Mouse (Mus musculus) heart, postnatal 10 days (tissue): ENCODE measurements around the gene Tnfrsf11a. TPM values are rescaled to one million over a fixed set of nuclear protein-coding genes. Genes with fewer than 3 reads are reported as not detected.
"Not testable (repeated sequence)": the region's sequence is repeated elsewhere in the genome, so short reads cannot be mapped to it uniquely, and the experiment has no call there.

Source experiments
- DNase-seq, 2 experiments: peaks; one replicate each; pipeline ENCODE4 v3.0.0; 2021
- intact Hi-C: fragments of 180-260 bp; cut with DNase I; formaldehyde crosslinking; loops from one replicate; pipeline ENCODE4 v1.15.1; 2025
- total RNA-seq, 2 experiments: library from RNA; stranded (reverse); gene quantifications; 2 replicates each; pipeline ENCODE4 v1.2.3; 2021

Tnfrsf11a gene
- 1 to 10 TPM; 1.9 to 2.1 TPM for total RNA-seq

DNA sequence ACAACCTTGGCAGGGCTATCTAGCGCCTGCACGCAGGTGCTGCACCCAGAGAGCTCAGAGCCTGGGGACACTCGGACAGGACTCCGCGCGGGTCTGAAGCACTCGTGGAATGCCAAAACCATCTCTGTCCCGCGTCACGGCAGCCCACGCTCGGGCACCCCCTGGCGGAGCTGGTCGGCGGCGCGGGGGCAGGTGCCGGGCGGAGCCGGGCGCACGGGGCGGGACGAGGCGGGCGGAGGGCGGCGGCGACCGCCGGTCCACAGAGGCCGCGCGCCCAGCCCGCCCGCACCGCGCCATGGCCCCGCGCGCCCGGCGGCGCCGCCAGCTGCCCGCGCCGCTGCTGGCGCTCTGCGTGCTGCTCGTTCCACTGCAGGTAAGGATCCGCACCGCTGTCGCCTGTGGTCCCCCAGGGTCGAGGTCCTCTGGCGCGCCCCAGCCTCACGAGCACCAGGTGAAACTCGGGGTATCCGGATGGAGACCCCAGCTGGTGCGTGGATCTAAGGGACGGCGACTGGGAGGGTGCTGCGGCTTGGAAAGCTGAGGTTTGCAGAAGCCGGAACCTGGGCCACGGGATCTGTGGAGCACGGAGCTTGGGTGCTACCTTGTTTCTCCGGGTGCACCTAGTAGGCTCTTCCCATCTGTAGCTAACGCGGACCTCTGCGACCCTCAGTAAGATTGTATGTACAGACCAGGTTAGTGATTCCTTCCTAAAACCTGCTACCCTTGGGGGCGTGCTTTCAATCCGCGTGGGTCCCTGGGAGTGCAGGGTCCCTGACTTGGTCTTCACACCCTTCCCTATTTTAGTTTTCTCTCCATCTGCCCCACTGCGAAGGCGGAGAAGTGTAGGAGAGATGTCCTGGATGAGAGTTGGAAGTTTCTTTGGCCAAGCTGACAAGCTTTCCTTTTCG lies at the start of gene Tnfrsf11a:
Tnfrsf11a (plus strand) TSS at position 262 of the 908 bp plus-strand sequence.
- DNase-seq, result peak; percentile 65 to 71
- intact Hi-C loops, result no loop called here

DNA sequence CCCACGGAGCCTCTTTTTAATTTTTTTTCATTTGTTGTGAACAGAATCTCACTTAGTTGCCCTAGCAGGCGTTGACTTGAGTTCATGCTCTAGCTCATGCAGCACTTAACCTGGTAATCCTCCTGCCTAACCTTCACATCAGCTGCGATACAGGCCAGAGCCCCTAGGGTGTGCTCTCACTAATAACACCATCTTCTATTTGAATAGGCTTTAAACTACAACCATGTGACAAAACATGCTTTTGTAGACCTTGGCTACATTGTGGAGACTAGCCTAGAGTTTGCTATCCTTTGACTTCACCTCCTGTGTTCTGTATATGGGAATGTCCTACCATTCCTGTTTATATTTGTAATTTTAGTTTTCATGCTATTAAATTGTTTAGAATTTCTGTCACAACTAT lies 45.2 kb upstream of the Tnfrsf11a start:
- intact Hi-C loops, result no loop called here
- no peak for DNase-seq

DNA sequence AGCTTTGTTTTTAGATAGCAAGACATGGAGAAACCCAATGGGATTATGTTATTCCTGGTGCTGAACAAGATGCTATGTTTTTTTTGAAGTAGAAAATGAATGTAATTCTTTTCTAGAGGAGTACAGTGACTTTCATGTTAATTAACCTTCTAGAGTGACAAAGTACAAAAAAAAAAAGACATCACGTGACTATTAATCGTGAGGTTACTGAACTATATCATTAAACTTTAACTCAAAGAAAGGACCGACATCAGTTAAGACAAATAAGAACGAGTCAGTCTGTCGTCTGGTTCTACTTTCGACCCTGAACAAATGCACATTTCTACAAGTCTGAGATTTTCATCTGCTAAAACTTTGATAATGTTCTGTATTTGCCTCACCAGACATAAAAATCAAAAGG lies 42.2 kb upstream of the Tnfrsf11a start:
- DNase-seq, result no peak
- intact Hi-C loops, result no loop called here

DNA sequence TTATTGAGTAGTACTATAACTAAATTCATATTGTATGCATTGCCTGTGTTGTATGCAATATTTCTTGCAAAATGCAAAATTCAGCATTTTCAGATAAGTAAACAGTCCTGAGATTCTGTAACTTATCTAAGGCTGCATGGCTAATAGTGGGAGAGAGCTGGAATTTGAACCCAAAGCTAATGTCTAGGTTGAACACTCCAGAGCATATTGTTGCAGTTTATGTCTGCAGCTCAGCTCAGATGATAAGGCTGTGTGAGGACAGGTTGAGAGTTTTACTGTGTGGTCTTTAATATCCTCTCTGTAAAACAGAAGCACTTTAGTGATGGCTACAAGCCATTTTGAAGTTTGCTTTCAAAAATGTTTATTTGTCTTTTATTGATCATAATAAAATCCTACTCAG lies 41.0 kb upstream of the Tnfrsf11a start:
- DNase-seq, result no peak
- intact Hi-C loops, result no loop called here

DNA sequence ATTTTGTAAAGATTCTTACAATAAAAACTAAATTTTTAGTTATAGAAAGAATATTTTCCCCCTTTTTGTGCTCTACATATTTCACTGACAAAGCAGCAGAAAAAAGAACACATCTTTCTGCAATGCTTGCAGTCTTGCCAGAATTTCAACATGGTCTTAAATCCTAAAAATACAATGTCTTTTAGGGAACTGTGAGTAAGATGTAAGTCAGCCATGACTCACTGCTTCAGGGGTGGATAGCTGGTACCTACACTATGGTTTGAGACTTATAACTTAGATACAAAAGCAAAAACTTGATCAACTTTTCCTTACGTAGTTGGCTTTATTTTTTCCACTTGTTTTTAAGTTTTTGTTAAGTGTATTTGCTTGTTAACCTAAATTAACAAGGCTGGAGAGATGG lies 38.0 kb upstream of the Tnfrsf11a start:
- DNase-seq, result no peak
- intact Hi-C loops, result loop anchor here (10.0 kb wide), 1 partner anchor 292 kb away; no protein-coding TSS in a partner anchor

DNA sequence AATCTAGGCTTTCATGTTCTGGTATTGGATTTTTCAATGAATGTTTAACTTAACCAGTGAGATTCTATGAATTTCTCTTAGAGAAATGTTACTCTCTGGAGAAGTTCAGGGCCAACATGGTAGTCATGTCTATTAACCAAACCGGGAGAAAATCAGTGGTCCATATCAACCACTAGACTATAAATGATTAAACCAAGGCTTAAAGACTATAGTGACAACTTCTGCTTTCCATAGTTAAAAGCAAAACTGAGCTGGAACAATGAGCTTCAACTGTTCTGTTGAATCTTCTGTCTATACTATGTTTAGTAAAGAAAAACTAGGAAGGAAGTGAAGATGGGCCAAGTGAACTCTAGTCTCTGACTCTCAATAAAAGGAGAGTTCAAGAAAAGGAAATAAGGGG lies 34.1 kb upstream of the Tnfrsf11a start:
- DNase-seq, result no peak
- intact Hi-C loops, result loop anchor here (10.0 kb wide), 1 partner anchor 288 kb away; no protein-coding TSS in a partner anchor

DNA sequence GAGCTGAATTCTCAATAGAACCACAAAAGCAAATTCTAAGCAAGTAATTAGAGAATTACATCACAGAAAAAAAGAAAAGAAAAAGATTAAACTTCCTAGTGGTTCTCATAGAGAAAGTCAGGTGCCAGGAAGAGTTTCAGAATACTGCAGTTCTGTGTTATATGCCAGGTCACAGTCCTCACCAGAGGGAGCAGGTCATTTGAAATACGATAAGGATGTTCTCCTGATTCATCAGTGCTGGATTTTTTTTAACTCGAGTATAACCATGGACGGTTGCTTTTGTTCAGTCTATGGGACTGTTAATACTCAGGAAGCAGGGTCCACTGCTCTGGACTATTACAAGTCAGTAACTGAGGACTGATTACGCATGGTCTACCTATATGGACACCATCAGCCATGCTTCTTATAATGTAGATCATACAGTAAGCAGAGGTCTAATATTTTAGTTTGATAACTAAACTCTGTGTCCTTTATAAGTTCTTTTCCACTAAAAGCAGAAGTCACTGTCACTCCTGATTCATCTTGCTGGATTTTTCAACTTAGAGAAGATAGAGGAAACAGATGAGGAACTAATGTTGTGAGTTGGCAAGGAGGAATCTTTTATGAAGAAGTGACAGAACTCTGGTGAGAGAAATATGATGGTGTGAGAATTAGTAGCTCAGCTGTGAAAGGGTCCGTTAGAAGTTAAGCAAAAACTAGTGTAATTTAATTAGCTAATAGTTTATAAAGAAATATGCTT lies 33.5 kb upstream of the Tnfrsf11a start:
- DNase-seq, result no peak
- intact Hi-C loops, result loop anchor here (10.0 kb wide), 1 partner anchor 288 kb away; no protein-coding TSS in a partner anchor

DNA sequence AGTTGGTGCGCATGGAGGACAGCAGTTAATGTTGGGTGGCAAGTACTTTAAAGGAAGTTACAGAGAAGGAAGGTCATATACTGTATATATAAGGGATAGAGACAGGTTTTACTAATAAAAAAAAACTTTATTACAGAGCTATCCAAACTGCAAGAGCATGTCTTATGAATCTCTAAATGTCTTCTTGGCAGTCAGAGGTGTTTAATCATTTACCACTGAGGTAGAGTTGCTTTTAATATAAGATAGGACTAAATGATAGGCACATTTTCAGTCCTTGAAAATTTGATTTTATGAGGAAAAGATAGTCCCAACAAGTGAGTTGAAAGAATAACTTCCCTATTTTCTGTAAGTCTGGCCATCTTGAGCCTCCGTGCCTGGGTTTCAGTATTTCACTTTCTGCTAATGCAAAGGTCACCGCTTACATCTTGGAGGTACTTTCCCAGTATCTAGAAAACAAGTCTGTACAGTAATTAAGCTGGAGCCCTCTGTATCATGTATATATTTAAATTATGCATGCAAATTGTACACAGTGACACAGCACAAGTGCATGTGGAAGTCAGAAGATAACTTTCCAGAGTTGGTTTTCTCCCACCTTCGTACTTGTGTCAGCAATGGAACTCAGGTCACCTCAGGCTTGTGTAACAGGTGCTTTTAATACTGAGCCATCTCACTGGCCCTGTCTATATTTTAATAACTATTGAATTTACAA lies 32.3 kb upstream of the Tnfrsf11a start:
- intact Hi-C loops, result loop anchor here (10.0 kb wide), 1 partner anchor 287 kb away; no protein-coding TSS in a partner anchor
- DNase-seq, result no peak

DNA sequence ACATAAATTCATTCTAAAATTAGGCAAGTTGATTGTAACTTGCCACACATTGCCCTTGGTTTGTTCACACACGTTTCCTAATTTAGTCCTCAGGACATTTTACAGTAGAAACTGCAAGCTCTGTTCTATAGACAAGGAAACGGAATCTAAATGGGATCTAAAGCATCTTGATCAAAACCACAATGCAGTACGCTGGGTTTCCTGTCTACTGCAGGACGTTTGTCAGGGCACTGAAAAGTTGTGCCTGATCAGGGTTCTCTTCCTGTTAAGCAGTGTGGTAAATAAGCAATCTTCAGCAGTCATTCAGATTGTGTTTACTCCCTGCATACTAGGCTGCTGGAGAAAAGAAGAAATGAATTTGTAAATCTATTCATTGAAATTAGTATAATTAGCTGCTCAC lies 28.3 kb upstream of the Tnfrsf11a start:
- intact Hi-C loops, result no loop called here
- DNase-seq, result no peak

DNA sequence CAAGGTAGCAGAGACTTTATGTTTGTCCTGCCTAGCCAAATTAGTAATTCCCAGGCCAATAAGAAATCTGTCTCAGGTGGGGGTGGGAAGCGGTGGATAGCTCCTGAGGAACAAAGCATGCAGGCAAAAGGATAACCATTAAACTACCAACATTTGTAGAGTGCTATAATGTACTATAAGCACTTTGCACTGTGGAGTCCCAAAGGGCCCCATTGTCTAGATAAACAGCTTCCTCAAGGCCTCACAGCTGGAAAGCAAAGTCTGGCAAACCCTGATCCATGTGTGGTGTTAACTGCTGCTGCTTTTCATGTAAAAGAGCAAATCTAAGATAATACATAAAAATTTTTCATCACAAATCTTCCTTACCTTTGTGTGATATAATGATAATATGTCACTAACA lies 27.6 kb upstream of the Tnfrsf11a start:
- intact Hi-C loops, result no loop called here
- no peak for DNase-seq

DNA sequence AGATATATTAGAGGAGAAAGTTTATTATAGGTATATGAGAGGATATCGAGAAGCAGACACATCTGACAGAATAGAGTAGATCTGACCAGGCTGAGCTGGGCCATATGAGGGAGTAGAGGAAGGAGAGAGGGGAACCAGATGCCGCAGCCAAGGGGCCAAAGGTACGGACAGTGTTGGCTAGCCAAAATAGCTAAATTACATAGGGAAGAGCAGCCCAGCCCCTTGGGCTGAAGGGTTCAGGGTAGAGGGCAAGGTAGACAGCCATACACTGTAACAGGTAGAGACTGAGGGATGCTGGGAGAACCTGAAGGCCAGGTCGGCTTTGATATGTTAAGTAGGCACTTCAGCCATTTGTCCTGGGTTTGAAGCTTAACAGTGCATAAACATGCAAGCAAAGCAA lies 21.7 kb upstream of the Tnfrsf11a start:
- no peak for DNase-seq
- intact Hi-C loops, result no loop called here

DNA sequence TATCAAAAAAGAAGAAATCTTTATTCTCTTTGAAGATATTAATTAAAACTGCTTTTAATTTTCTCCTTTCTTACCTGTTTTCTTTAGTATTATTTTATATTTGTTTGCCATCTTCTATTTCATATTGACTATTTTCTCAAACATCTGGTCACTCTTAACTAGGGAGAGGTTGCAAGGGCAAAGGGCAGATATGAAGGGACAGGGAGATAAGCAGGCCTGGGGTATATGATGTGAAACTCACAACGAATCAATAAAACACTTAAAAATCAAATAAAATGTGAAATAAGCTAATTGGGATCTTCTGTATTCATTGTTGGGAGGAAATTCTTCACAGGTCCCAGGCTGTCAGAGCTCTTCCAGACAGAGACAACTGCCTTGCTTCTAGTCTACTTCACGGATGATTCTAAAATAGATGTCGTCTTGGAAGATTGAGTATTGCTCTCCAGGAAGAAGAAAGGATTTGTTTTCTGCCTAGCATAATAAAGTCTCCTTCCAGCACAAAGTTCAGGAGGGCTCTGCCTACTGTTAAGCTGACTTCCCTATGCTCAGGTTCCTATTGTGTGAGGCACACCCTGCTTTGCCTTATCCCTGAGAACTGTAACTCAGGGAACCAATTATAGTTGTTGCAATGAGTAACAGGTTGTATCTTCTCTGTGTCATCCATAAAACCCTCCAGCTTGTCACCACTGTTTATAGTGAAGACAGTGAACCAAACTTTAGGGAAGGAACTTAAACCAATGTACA lies 20.9 kb upstream of the Tnfrsf11a start:
- DNase-seq, result no peak
- intact Hi-C loops, result no loop called here

DNA sequence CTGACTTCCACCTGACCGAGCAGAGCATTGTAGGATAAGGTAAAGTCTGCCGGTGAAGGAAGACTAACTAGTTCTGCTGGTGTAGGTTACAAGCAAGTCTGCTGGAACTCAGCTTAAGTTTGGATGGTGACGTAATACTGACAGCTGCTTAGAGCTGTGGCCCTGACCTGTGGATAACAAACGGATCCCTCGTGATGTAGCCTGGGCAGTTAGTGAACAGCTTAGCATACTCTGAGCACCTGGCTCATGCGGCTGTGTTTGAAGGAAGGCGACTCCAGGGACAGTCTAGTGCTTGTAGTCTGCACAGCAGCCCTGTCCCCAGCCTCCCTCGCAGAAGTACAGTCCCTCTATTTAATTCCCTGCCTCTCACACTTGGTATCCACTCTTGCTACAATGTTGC lies 14.9 kb upstream of the Tnfrsf11a start:
- no peak for DNase-seq
- intact Hi-C loops, result no loop called here

DNA sequence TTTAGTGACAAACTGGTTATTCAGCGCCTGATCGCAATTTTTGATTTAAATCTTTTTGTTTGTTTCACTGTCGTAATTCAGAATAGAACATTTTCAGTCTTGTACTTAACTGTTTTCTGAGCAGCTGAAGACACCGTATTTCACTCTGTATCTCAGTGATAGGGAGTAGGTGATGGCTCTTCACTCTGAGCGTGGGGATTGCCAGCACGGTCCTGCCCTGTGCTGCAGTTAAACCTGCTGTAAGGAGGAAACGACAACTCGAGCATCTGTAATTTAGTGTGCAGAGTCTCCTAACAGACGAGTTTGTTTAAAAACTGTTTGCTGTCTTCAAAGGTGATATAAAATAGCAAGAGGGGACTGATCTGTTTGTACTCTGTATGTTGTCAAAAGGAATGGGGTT lies 14.4 kb upstream of the Tnfrsf11a start:
- DNase-seq, intact Hi-C loops: not testable (repeated sequence)

DNA sequence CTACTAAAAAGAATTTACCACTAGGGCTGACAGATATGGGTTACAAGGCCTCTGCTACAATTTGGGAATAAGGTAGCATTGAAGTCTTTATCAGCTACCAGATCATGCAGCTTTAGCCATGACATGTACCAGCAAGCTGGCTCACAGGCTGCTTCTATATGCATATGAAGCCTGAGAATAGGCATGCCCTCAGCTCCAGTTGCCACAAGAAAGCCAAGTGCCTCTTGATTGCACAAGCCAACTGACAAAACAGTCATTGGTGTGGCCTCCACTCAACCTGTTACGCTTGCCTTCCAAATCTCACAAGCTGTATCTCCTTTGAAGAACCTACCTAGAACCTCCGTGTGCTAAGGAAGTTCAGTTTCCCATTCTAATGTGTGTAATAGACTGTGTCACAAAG lies 12.1 kb upstream of the Tnfrsf11a start:
- intact Hi-C loops, result no loop called here
- no peak for DNase-seq

DNA sequence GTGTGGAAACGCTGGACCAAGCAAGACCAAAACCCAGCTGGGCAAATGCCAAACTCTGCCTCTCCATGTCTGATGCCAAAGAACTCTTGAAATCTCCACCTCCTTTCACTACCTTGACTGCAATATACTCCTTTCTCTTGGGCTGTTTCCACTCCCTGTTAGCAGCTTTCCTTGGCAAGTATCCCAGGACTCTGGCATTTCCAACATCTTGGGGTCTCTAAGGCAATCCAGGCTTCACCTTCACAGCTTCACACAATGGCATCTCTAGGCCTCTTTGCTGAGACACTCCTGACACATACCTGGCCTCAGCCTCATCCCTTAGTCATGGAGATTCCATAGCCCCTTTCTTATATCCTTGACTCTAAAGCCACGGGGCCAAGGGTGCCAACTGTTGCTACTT lies 9.8 kb upstream of the Tnfrsf11a start:
- intact Hi-C loops, result no loop called here
- DNase-seq, result no peak

DNA sequence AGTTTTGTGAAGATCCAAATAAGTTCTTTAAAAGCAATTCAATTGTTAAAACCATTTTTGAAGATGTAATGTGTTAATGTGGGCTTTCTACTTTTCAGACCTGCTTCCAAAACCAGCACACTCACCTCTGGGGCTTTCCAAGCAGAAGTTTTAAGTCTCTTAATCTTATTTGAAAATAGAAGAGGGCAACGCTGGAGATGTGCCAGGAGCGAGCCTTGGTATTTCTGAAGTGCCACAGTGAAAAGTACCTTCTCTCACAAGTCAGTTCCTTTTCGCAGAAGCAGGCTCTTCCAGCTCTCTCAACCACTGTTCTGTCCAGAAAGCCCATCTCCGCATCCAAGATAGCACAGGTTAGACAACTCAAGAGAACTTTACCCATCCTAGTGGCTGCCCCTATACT lies 4.1 kb upstream of the Tnfrsf11a start:
- DNase-seq, result no peak
- intact Hi-C loops, result no loop called here

DNA sequence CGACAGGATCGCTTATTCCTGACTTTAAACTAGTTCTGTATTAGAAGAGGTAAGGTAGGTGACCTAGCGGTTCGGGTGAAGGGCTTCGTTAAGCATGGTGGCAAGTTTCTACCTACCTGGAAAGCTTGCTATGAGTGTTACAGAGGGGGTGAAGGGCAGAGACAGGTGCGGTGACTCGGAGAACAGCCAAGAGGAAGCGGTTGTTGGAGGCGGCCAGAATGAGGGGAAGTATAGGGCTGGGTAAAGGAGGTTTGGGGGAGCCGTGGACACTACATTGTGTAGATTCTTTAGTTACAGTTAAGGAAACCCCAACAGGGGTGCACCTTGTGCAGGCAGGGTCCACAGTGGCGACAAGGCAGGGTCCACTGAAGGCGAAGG lies 450 bp upstream of the Tnfrsf11a start:
- DNase-seq, result no peak
- intact Hi-C loops, result no loop called here

DNA sequence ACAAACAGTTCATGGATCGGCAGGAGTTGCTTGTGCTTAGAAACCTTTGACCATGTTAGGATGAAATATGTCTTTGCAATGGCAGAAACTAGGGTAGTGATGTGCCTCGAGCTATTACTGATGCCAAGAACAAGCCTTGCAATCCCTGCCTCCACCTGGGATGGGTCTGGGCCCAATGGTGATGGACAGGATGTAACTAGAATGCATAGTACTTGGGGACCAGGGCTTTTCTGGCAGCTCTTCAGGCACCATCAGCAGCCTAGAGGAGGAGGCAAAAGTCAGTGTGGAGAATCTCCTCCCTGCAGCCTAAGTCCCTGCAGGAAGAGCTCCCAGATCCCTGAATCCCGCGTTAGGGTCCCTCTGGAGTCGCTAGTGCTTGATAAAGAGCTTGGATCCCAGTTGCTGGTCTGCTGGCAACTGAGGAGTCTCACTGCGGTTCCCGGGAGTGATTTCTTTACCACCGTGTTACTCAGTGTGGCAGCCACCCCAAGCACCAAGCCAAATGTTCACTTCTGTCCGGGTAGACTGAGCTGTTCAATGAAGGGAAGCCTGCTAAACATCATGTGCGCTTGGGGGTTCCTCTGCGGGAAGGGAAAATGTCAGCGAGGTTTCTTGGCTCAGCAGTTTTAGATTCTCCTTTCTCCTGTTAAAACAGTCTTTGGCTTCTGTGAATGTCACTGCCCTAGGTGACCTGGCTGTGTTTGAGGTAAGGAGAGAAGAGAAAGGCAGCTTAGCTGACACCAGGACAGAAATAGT lies 1.1 kb downstream of the Tnfrsf11a start:
- intact Hi-C loops, result no loop called here
- DNase-seq, result peak in 1 of 2 experiments; percentile 3
